Mouse (Mus musculus): ENCODE data around the gene Pknox1.

DNA sequence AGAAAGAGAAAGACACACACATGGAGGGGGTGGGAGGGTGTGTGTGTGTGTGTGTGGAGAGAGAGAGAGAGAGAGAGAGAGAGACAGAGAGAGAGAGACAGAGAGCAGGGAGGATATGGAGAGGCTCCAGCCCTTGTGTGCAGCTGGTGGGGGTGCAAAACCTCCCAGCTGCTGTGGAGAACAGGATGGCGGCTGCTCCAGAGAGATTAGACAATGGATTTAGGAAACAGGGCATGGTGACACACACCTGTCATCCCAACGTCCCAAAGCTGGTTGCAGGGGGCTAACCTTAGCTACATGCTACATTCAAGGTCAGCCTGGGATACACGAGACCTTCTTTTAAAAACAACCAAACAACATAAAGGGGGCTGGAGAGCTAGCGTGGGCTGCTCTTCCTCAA is 8.3 kb upstream of the Pknox1 start:
- TF ChIP-seq CTCF (IDR thresholded peaks at IDR 0.05; ENCODE audit: low read depth) (no peak), EP300 (optimal IDR thresholded peaks at IDR 0.05) (no peak)

All from stomach, postnatal 0 days (tissue).